Mouse (Mus musculus) heart, adult 2 months (tissue): ENCODE measurements around the gene Cops7a.

ENCODE experiments used
- CTCF ChIP-seq: fragments of 200-600 bp; IDR thresholded peaks from 2 replicates; pipeline ENCODE4 v1.8.1; 2022; ENCODE audit warnings: antibody characterized with exemption, mild to moderate bottlenecking, moderate library complexity
- EP300 ChIP-seq: fragments of 200-500 bp; IDR thresholded peaks from 2 replicates; pipeline ENCODE4 v1.6.1; 2011; ENCODE audit warnings: low read depth, low read length, control low read depth; ENCODE audit not compliant: insufficient read depth

- TF ChIP-seq CTCF (no peak), EP300 (no peak)
These were observed 43.6 kb upstream of the Cops7a start, which contains the start of gene Zfp384 for GRCm38 (mm10) chr6:125009129-125009180.
